Mouse (Mus musculus) heart, embryonic 11.5 days (tissue): ENCODE data around the gene Gbp2. TPM values are rescaled to one million over a fixed set of nuclear protein-coding genes. Genes with fewer than 3 reads are reported as not detected.
A peak's percentile ranks its signal among the peaks of the same experiment; 100 is the strongest.

Experiments used
- ATAC-seq: fragments of 200-750 bp; cut with Nextera tagmentation; replicated peaks from 2 replicates; pipeline ENCODE4 v1.8.0; 2017; ENCODE audit warnings: moderate library complexity; ENCODE audit not compliant: insufficient number of reproducible peaks, low FRiP score, low TSS enrichment
- H3K27ac ChIP-seq: fragments of 300-500 bp; sonication (generic); 2 replicates; pipeline ENCODE4 v1.5.1; 2014; ENCODE audit warnings: mild to moderate bottlenecking, low read depth, low read length
- H3K27me3 ChIP-seq: fragments of 300-500 bp; sonication (generic); 2 replicates; pipeline ENCODE4 v1.6.1; 2014; ENCODE audit warnings: mild to moderate bottlenecking, low read length, mixed read lengths; ENCODE audit not compliant: control insufficient read depth, insufficient read depth
- H3K36me3 ChIP-seq: fragments of 300-500 bp; sonication (generic); 2 replicates; pipeline ENCODE4 v1.6.1; 2014; ENCODE audit warnings: mild to moderate bottlenecking, low read length, moderate library complexity, mixed read lengths; ENCODE audit not compliant: control insufficient read depth, insufficient read depth
- H3K4me1 ChIP-seq: fragments of 300-500 bp; sonication (generic); 2 replicates; pipeline ENCODE4 v1.6.1; 2014; ENCODE audit warnings: low read length; ENCODE audit not compliant: control insufficient read depth, insufficient read depth
- H3K4me2 ChIP-seq: fragments of 300-500 bp; sonication (generic); 2 replicates; pipeline ENCODE4 v1.6.1; 2014; ENCODE audit warnings: mild to moderate bottlenecking, moderate library complexity
- H3K4me3 ChIP-seq: fragments of 300-500 bp; sonication (generic); 2 replicates; pipeline ENCODE4 v1.5.1; 2014; ENCODE audit warnings: low read depth, low read length
- H3K9ac ChIP-seq: fragments of 300-500 bp; sonication (generic); 2 replicates; pipeline ENCODE4 v1.6.1; 2014; ENCODE audit warnings: mild to moderate bottlenecking, low read depth, low read length, moderate library complexity
- H3K9me3 ChIP-seq: fragments of 300-500 bp; sonication (generic); replicated peaks from 2 replicates; pipeline ENCODE4 v1.6.1; 2016; ENCODE audit warnings: low read length; ENCODE audit not compliant: control insufficient read depth
- whole genome bisulfite sequencing: fragments of 180-500 bp; shearing (Covaris S2); extraction: QIAGEN DNeasy Blood & Tissue Kit; methylation state at CpG from one replicate; pipeline ENCODE4 v1.1.7; 2014; ENCODE audit not compliant: insufficient replicate concordance; 5-methylcytosine and 5-hydroxymethylcytosine counted together
- polyA plus RNA-seq: library from polyadenylated mRNA; unstranded; fragments of >200 nt; fragmentation: Nextera tagmentation; extraction: Ambion mirVana; gene quantifications from 2 replicates; pipeline ENCODE4 v1.2.1, GENCODE M21; 2014

Gene Gbp2
- polyA plus RNA-seq = 0.97 and 1.1 TPM in 2 replicates

DNA sequence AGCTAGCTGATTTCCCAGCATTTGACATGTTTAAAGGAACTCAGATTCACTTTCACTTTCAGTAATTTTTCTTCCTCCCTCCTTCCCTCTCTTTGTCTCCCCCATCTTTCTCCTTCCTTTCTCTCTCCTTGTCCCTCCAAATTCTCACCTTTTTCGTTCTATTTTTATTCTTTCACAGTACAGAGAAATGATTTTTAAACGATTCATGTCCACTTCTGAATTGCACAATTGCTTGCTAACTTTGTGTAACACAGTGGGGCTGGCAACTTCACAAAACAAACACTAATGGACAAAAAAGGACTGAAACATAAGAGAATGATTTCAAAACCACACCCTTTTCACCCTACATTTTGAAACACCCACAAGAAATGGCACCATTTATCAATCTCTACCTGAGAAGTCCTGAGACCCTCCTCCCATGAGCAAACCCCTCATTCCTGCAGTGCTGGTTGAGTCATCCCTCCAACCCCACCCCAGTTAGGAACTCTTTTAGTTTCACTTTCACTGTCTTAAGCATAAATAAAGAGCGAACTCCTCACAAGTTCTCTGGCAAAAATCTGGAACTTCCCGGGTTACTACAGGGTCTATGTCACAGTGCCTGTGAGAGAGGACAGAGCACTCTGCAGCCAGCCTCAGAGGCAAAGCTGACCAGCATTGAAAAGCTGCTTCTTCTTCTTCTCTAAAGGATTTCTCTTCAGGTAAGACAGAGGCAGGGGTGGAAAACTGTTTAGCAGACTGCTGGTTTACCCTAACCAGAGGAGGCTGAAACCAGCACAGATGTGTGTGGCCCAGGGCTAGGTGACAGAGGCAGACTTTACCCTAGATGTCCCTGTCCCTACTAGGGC is at the start of gene Gbp2:
Gene Gbp2, plus strand, starts transcription at position 492 of the 845 bp plus-strand sequence.
- Histone ChIP-seq H3K4me1 (no peaks in the 10 kb centered on the region), H3K9ac (no peak within 1 kb of the TSS), H3K9me3 (no peaks in the 10 kb centered on the region), H3K27me3 (no peaks in the 10 kb centered on the region), H3K4me2 (peak within 1 kb of the TSS; percentile 53), H3K27ac (no peak within 1 kb of the TSS), H3K36me3 (no peaks in the 10 kb centered on the region), H3K4me3 (no peak within 1 kb of the TSS; the same call in 1 of the 2 replicates)
- WGBS = 54% methylated on average over 4 of the region's 4 CpGs
- ATAC-seq = no peak

- no peaks in the 10 kb centered on the region for H3K4me1 ChIP-seq
These were observed 49.7 kb upstream of the Gbp2 start for GRCm38 (mm10) chr3:142570738-142571137.

DNA sequence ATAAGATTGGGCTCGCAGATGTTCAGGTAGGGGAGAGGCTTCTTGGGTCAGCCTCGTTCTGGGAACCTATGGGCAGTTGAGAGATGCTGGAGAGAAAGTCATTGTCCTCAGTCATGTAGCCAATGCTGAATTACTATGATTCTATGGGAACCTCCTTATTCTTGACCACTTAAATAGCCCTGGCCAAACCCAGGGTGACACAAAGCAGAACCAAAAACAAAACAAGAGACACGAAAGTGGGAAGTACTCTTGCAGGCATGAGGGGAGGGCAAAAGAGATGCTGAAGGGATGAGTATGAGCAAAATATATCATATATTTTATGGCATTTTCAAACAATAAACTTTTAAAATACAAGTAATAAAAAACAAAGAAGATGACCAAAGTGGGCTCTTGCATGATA is 43.3 kb upstream of the Gbp2 start:
- Histone ChIP-seq H3K4me2 (no peak overlapping the region), H3K9ac (no peak overlapping the region), H3K9me3 (no peaks in the 10 kb centered on the region), H3K4me3 (no peak overlapping the region), H3K27me3 (no peaks in the 10 kb centered on the region), H3K4me1 (no peaks in the 10 kb centered on the region), H3K27ac (no peak overlapping the region), H3K36me3 (no peaks in the 10 kb centered on the region)
- 74% methylated on average over 3 of the region's 3 CpGs for WGBS
- ATAC-seq = no peak

More at GRCm38 (mm10) chr3:142570738-142571137, 49.7 kb upstream of the Gbp2 start:
- Histone ChIP-seq H3K36me3 (no peaks in the 10 kb centered on the region), H3K9me3 (no peaks in the 10 kb centered on the region), H3K27ac (no peak overlapping the region), H3K4me3 (no peak overlapping the region), H3K9ac (no peak overlapping the region), H3K27me3 (no peaks in the 10 kb centered on the region), H3K4me2 (no peak overlapping the region)
- 80% methylated on average over 4 of the region's 4 CpGs for WGBS
- ATAC-seq = no peak

DNA sequence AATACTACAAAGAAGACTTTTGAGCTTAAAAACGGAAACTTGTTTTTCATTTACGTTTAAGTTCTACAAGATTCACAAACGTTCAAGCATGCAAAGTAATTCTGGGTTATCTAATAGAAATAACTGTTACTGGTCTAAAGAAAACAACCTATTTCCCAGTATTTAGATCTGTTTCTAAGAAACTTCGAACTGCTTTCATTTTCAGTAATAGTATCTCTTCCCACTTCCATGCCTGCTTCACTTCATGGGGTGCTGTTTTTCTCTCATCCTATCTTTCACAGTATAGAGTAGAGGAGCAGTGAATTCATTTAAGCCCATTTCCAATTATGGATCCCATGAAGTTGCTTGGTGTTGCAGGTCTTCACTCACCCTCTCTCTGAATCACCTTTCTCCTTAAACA is 42.1 kb upstream of the Gbp2 start:
- Histone ChIP-seq H3K9ac (no peak overlapping the region), H3K27me3 (no peaks in the 10 kb centered on the region), H3K4me2 (no peak overlapping the region), H3K4me3 (no peak overlapping the region), H3K36me3 (no peaks in the 10 kb centered on the region), H3K27ac (no peak overlapping the region), H3K4me1 (no peaks in the 10 kb centered on the region), H3K9me3 (no peaks in the 10 kb centered on the region)
- no peak for ATAC-seq
- WGBS = 69% methylated on average over 4 of the region's 4 CpGs

GRCm38 (mm10) chr3:142583067-142583466 is 37.3 kb upstream of the Gbp2 start:
- H3K9me3 ChIP-seq = no peaks in the 10 kb centered on the region
- H3K4me1 ChIP-seq = no peaks in the 10 kb centered on the region
- no peak overlapping the region for H3K27ac ChIP-seq
- no peaks in the 10 kb centered on the region for H3K36me3 ChIP-seq
- no peak overlapping the region for H3K4me2 ChIP-seq
- 84% methylated on average over 4 of the region's 4 CpGs for WGBS
- H3K27me3 ChIP-seq = no peaks in the 10 kb centered on the region
- no peak for ATAC-seq
- no peak overlapping the region for H3K4me3 ChIP-seq
- no peak overlapping the region for H3K9ac ChIP-seq

GRCm38 (mm10) chr3:142587386-142587785 is 33.0 kb upstream of the Gbp2 start:
- H3K9ac ChIP-seq = no peak overlapping the region
- ATAC-seq = no peak
- H3K27ac ChIP-seq = no peak overlapping the region
- H3K36me3 ChIP-seq = no peaks in the 10 kb centered on the region
- H3K4me1 ChIP-seq = no peaks in the 10 kb centered on the region
- no peaks in the 10 kb centered on the region for H3K9me3 ChIP-seq
- H3K4me2 ChIP-seq = no peak overlapping the region
- H3K27me3 ChIP-seq = no peaks in the 10 kb centered on the region
- H3K4me3 ChIP-seq = no peak overlapping the region

GRCm38 (mm10) chr3:142588888-142589287 is 31.5 kb upstream of the Gbp2 start:
- no peak overlapping the region for H3K4me2 ChIP-seq
- no peaks in the 10 kb centered on the region for H3K27me3 ChIP-seq
- H3K9ac ChIP-seq = no peak overlapping the region
- H3K4me3 ChIP-seq = no peak overlapping the region
- no peaks in the 10 kb centered on the region for H3K36me3 ChIP-seq
- H3K9me3 ChIP-seq = no peaks in the 10 kb centered on the region
- H3K4me1 ChIP-seq = no peaks in the 10 kb centered on the region
- WGBS = 83% methylated on average over 2 of the region's 2 CpGs
- H3K27ac ChIP-seq = no peak overlapping the region
- ATAC-seq = no peak

GRCm38 (mm10) chr3:142590431-142591067 is 29.9 kb upstream of the Gbp2 start:
- Histone ChIP-seq H3K9ac (no peak overlapping the region), H3K4me3 (no peak overlapping the region), H3K4me2 (no peak overlapping the region), H3K4me1 (no peaks in the 10 kb centered on the region), H3K27me3 (no peaks in the 10 kb centered on the region), H3K9me3 (no peaks in the 10 kb centered on the region), H3K27ac (no peak overlapping the region), H3K36me3 (no peaks in the 10 kb centered on the region)
- ATAC-seq = no peak
- 76% methylated on average over 4 of the region's 4 CpGs for WGBS
